Mouse (Mus musculus): Measurements from ENCODE around the gene Coq10a.

The Coq10a gene

GRCm38 (mm10) chr10:128385902-128386301 lies 17.1 kb upstream of the Coq10a start:
- DNase-seq (ENCODE audit: low read depth, low spot score) = no peak

- DNase-seq (ENCODE audit: low read depth, low spot score) = no peak
Observed at GRCm38 (mm10) chr10:128382482-128382881, 13.7 kb upstream of the Coq10a start.

- no peak for DNase-seq (ENCODE audit: low read depth, low spot score)
Observed at GRCm38 (mm10) chr10:128380565-128380964, 11.8 kb upstream of the Coq10a start.

GRCm38 (mm10) chr10:128379260-128379659 lies 10.5 kb upstream of the Coq10a start:
- DNase-seq (ENCODE audit: low read depth, low spot score) = no peak

- DNase-seq (ENCODE audit: low read depth, low spot score) = no peak
Observed at GRCm38 (mm10) chr10:128378462-128378861, 9.7 kb upstream of the Coq10a start.

GRCm38 (mm10) chr10:128377940-128378448 lies 9.2 kb upstream of the Coq10a start:
- DNase-seq (ENCODE audit: low read depth, low spot score) = no peak

- DNase-seq (ENCODE audit: low read depth, low spot score) = peak; percentile 38
Observed at GRCm38 (mm10) chr10:128377222-128377939, 8.6 kb upstream of the Coq10a start.

GRCm38 (mm10) chr10:128376455-128377211 lies 7.8 kb upstream of the Coq10a start, which contains the start of gene Ankrd52:
Gene Ankrd52, plus strand, starts transcription at chr10:128377115.
- peak; percentile 68 for DNase-seq (ENCODE audit: low read depth, low spot score)

GRCm38 (mm10) chr10:128376099-128376454 lies 7.3 kb upstream of the Coq10a start:
- no peak for DNase-seq (ENCODE audit: low read depth, low spot score)

- DNase-seq (ENCODE audit: low read depth, low spot score) = no peak
Observed at GRCm38 (mm10) chr10:128374393-128374792, 5.6 kb upstream of the Coq10a start.

- no peak for DNase-seq (ENCODE audit: low read depth, low spot score)
Observed at GRCm38 (mm10) chr10:128372989-128373748, 4.4 kb upstream of the Coq10a start.

- no peak for DNase-seq (ENCODE audit: low read depth, low spot score)
Observed at GRCm38 (mm10) chr10:128372142-128372541, 3.3 kb upstream of the Coq10a start.

GRCm38 (mm10) chr10:128370601-128371000 lies 1.8 kb upstream of the Coq10a start:
- DNase-seq (ENCODE audit: low read depth, low spot score) = no peak

GRCm38 (mm10) chr10:128370021-128370420 lies 1.2 kb upstream of the Coq10a start:
- DNase-seq (ENCODE audit: low read depth, low spot score) = no peak

GRCm38 (mm10) chr10:128369599-128369998 lies 802 bp upstream of the Coq10a start:
- DNase-seq (ENCODE audit: low read depth, low spot score) = no peak

GRCm38 (mm10) chr10:128369218-128369543 lies 384 bp upstream of the Coq10a start:
- DNase-seq (ENCODE audit: low read depth, low spot score) = no peak

GRCm38 (mm10) chr10:128367899-128368401 lies 847 bp downstream of the Coq10a start:
- DNase-seq (ENCODE audit: low read depth, low spot score) = no peak

- peak; percentile 39 for DNase-seq (ENCODE audit: low read depth, low spot score)
Observed at GRCm38 (mm10) chr10:128362568-128362967, 6.2 kb downstream of the Coq10a start.

GRCm38 (mm10) chr10:128361836-128362235 lies 7.0 kb downstream of the Coq10a start:
- DNase-seq (ENCODE audit: low read depth, low spot score) = no peak

- no peak for DNase-seq (ENCODE audit: low read depth, low spot score)
Observed at GRCm38 (mm10) chr10:128359226-128359625, 9.6 kb downstream of the Coq10a start.

GRCm38 (mm10) chr10:128358796-128359195 lies 10.0 kb downstream of the Coq10a start:
- no peak for DNase-seq (ENCODE audit: low read depth, low spot score)

GRCm38 (mm10) chr10:128347541-128347940 lies 21.3 kb downstream of the Coq10a start:
- no peak for DNase-seq (ENCODE audit: low read depth, low spot score)

All from embryo, embryonic 11.5 days (tissue).